Mouse (Mus musculus): Measurements from ENCODE around the gene Serpind1. TPM values are rescaled to one million over a fixed set of nuclear protein-coding genes. Genes with fewer than 3 reads are reported as not detected.

Gene Serpind1
- total RNA-seq (2021), result 10 to 100 TPM in 1 of 2 experiments, 1 to 10 TPM in 1; 2.2 to 52.1 TPM
- long read RNA-seq, experiment 1, transcript Serpind1-202 (5 exons, 2,051 nt), result major isoform, 14 of 30 reads
- long read RNA-seq, experiment 1, transcript Serpind1-201 (5 exons, 2,191 nt), result minor isoform, 9 of 30 reads
- long read RNA-seq, experiment 1, partial matches to known transcripts, result 6 of 30 reads
- long read RNA-seq, experiment 1, other reads (novel, unspliced or antisense), result 1 of 30 reads
- long read RNA-seq, experiment 2, partial matches to known transcripts, result 0 of 1 reads
- long read RNA-seq, experiment 2, other reads (novel, unspliced or antisense), result 0 of 1 reads

GRCm38 (mm10) chr16:17331116-17331515 is at the start of gene Serpind1:
Gene Serpind1 (plus strand): TSS chr16:17331371.
- no peak for DNase-seq (ENCODE audit: low spot score in 2 of 2)

- no peak for DNase-seq (ENCODE audit: low spot score in 2 of 2)
Measured at GRCm38 (mm10) chr16:17283151-17283550, 48.0 kb upstream of the Serpind1 start.

- no peak for DNase-seq (ENCODE audit: low spot score in 2 of 2)
Measured at GRCm38 (mm10) chr16:17287103-17287502, 44.1 kb upstream of the Serpind1 start.

- DNase-seq (ENCODE audit: low spot score in 2 of 2), result no peak
Measured at GRCm38 (mm10) chr16:17291016-17291415, 40.2 kb upstream of the Serpind1 start.

GRCm38 (mm10) chr16:17292751-17293150 is 38.4 kb upstream of the Serpind1 start:
- peak; percentile 35 to 60 for DNase-seq (ENCODE audit: low spot score in 2 of 2)

- DNase-seq (ENCODE audit: low spot score in 2 of 2), result no peak
Measured at GRCm38 (mm10) chr16:17300818-17301217, 30.4 kb upstream of the Serpind1 start.

GRCm38 (mm10) chr16:17303521-17304245 is 27.5 kb upstream of the Serpind1 start:
- no peak for DNase-seq (ENCODE audit: low spot score in 2 of 2)

- no peak for DNase-seq (ENCODE audit: low spot score in 2 of 2)
Measured at GRCm38 (mm10) chr16:17307461-17307860, 23.7 kb upstream of the Serpind1 start.

- DNase-seq (ENCODE audit: low spot score in 2 of 2), result no peak
Measured at GRCm38 (mm10) chr16:17309036-17309435, 22.1 kb upstream of the Serpind1 start.

- no peak for DNase-seq (ENCODE audit: low spot score in 2 of 2)
Measured at GRCm38 (mm10) chr16:17312531-17312930, 18.6 kb upstream of the Serpind1 start.

GRCm38 (mm10) chr16:17316554-17316953 is 14.6 kb upstream of the Serpind1 start:
- DNase-seq (ENCODE audit: low spot score in 2 of 2), result no peak

- DNase-seq (ENCODE audit: low spot score in 2 of 2), result no peak
Measured at GRCm38 (mm10) chr16:17321481-17321880, 9.7 kb upstream of the Serpind1 start.

GRCm38 (mm10) chr16:17324745-17325144 is 6.4 kb upstream of the Serpind1 start:
- no peak for DNase-seq (ENCODE audit: low spot score in 2 of 2)

GRCm38 (mm10) chr16:17326064-17326463 is 5.1 kb upstream of the Serpind1 start:
- no peak for DNase-seq (ENCODE audit: low spot score in 2 of 2)

- DNase-seq (ENCODE audit: low spot score in 2 of 2), result no peak
Measured at GRCm38 (mm10) chr16:17329848-17330570, 1.2 kb upstream of the Serpind1 start.

GRCm38 (mm10) chr16:17331855-17332254 is 684 bp downstream of the Serpind1 start:
- DNase-seq (ENCODE audit: low spot score in 2 of 2), result no peak

GRCm38 (mm10) chr16:17334574-17334973 is 3.4 kb downstream of the Serpind1 start:
- no peak for DNase-seq (ENCODE audit: low spot score in 2 of 2)

GRCm38 (mm10) chr16:17336089-17336488 is 4.9 kb downstream of the Serpind1 start:
- no peak for DNase-seq (ENCODE audit: low spot score in 2 of 2)

GRCm38 (mm10) chr16:17339701-17340100 is 8.5 kb downstream of the Serpind1 start:
- no peak for DNase-seq (ENCODE audit: low spot score in 2 of 2)

- DNase-seq (ENCODE audit: low spot score in 2 of 2), result no peak
Measured at GRCm38 (mm10) chr16:17340705-17341104, 9.5 kb downstream of the Serpind1 start.

GRCm38 (mm10) chr16:17341847-17342246 is 10.7 kb downstream of the Serpind1 start:
- DNase-seq (ENCODE audit: low spot score in 2 of 2), result no peak
